Mouse (Mus musculus) heart, embryonic 11.5 days (tissue): ENCODE measurements around the gene Stard10. TPM values are rescaled to one million over a fixed set of nuclear protein-coding genes. Genes with fewer than 3 reads are reported as not detected.

ENCODE experiments used
- ATAC-seq: fragments of 200-750 bp; cut with Nextera tagmentation; replicated peaks from 2 replicates; pipeline ENCODE4 v1.8.0; 2017; ENCODE audit warnings: moderate library complexity; ENCODE audit not compliant: insufficient number of reproducible peaks, low FRiP score, low TSS enrichment
- H3K27ac ChIP-seq: fragments of 300-500 bp; sonication (generic); 2 replicates; pipeline ENCODE4 v1.5.1; 2014; ENCODE audit warnings: mild to moderate bottlenecking, low read depth, low read length
- H3K27me3 ChIP-seq: fragments of 300-500 bp; sonication (generic); 2 replicates; pipeline ENCODE4 v1.6.1; 2014; ENCODE audit warnings: mild to moderate bottlenecking, low read length, mixed read lengths; ENCODE audit not compliant: control insufficient read depth, insufficient read depth
- H3K36me3 ChIP-seq: fragments of 300-500 bp; sonication (generic); 2 replicates; pipeline ENCODE4 v1.6.1; 2014; ENCODE audit warnings: mild to moderate bottlenecking, low read length, moderate library complexity, mixed read lengths; ENCODE audit not compliant: control insufficient read depth, insufficient read depth
- H3K4me1 ChIP-seq: fragments of 300-500 bp; sonication (generic); 2 replicates; pipeline ENCODE4 v1.6.1; 2014; ENCODE audit warnings: low read length; ENCODE audit not compliant: control insufficient read depth, insufficient read depth
- H3K4me2 ChIP-seq: fragments of 300-500 bp; sonication (generic); 2 replicates; pipeline ENCODE4 v1.6.1; 2014; ENCODE audit warnings: mild to moderate bottlenecking, moderate library complexity
- H3K4me3 ChIP-seq: fragments of 300-500 bp; sonication (generic); 2 replicates; pipeline ENCODE4 v1.5.1; 2014; ENCODE audit warnings: low read depth, low read length
- H3K9ac ChIP-seq: fragments of 300-500 bp; sonication (generic); 2 replicates; pipeline ENCODE4 v1.6.1; 2014; ENCODE audit warnings: mild to moderate bottlenecking, low read depth, low read length, moderate library complexity
- H3K9me3 ChIP-seq: fragments of 300-500 bp; sonication (generic); replicated peaks from 2 replicates; pipeline ENCODE4 v1.6.1; 2016; ENCODE audit warnings: low read length; ENCODE audit not compliant: control insufficient read depth
- WGBS: fragments of 180-500 bp; shearing (Covaris S2); extraction: QIAGEN DNeasy Blood & Tissue Kit; methylation state at CpG from one replicate; pipeline ENCODE4 v1.1.7; 2014; ENCODE audit not compliant: insufficient replicate concordance; 5-methylcytosine and 5-hydroxymethylcytosine counted together
- polyA plus RNA-seq: library from polyadenylated mRNA; unstranded; fragments of >200 nt; fragmentation: Nextera tagmentation; extraction: Ambion mirVana; gene quantifications from 2 replicates; pipeline ENCODE4 v1.2.1, GENCODE M21; 2014

Gene Stard10
- polyA plus RNA-seq, 1 experiment from 2014 or later: 44.4 TPM

DNA sequence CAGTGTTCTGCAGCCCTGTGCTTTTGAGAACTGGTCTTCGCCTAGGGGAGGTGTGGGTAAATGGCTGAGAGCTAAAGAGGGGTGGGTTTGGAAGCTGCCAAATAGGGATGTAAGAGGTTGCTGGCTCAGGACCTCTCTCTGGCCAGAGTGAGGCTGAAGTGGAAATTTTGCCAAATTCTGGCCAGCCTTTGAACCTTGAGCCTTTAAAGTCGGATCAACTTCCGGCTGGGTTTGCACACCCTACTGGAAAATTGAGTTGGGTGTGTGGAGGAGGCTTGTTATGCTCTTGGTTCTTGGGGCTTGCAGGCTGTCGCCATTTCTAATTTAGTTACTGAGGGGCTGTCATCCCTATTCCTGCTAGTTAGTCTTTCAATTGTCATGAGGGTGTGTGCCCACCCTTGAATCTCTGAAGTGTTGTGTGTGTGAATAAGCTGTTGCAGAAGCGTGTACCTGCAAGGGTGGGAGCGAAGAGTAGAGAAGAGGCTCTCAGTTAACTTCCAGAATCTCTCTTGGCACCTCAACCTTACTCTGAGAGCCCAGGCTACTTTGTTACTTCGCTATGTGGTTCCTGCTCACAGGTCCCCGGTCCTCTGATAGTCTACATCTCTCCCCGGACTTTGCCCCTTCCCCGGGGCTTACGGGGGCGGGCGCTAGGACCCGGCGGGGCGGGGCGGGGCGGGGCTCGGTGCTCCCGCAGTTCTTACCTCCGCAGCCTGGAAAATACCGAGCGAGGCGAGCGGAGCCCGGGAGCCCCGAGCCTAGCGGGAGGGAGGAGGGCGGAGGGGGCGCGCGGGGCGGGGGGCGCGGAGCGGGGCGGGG lies 3.7 kb downstream of the Stard10 start:
- no peaks in the 10 kb centered on the region for H3K9me3 ChIP-seq
- H3K4me3 ChIP-seq: peak overlapping the region; percentile 85
- H3K27me3 ChIP-seq: peaks cover 12% of the 10 kb centered on the region
- no peaks in the 10 kb centered on the region for H3K36me3 ChIP-seq
- H3K9ac ChIP-seq: peak overlapping the region; percentile 66
- 3% methylated on average over 27 of the region's 37 CpGs for WGBS
- peak; percentile 31 for ATAC-seq
- H3K27ac ChIP-seq: peak overlapping the region; percentile 54; the same call in 1 of the 2 replicates
- H3K4me1 ChIP-seq: peaks cover 14% of the 10 kb centered on the region
- H3K4me2 ChIP-seq: peak overlapping the region; percentile 77

DNA sequence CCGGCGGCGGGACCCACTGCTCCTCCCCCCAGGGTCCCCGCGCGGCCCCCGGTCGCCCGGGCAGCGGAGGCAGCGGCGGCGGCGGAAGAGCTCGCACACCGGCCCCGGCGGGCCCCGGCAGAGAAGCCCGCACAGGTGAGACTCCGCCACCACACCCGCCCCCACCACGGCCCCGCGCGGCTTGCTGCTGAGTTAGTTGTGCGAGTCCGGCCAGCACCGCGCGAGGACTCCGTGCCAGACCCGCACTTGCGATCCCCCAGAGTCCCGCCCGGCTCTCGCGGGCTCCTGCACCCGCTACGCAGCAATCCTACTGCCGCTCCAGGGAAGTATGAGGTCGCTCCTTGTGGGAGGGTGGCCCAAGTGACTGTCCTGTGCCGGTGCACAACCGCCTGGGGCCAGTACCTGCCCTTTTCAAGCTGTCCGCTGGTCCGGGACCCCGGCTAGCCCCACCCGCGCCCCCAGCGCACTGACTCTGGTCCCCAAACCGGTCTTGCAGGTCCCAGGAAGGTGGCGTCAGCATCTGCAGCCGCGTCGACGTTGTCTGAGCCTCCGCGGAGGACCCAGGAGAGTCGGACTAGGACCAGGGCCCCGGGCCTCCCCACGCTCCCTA lies 4.4 kb downstream of the Stard10 start:
- H3K4me3 ChIP-seq: peak overlapping the region; percentile 85
- peak overlapping the region; percentile 54; the same call in 1 of the 2 replicates for H3K27ac ChIP-seq
- ATAC-seq: peak; percentile 45
- peaks cover 12% of the 10 kb centered on the region for H3K27me3 ChIP-seq
- no peaks in the 10 kb centered on the region for H3K9me3 ChIP-seq
- H3K4me1 ChIP-seq: peaks cover 14% of the 10 kb centered on the region
- H3K9ac ChIP-seq: peak overlapping the region; percentile 66
- H3K4me2 ChIP-seq: peak overlapping the region; percentile 77
- H3K36me3 ChIP-seq: no peaks in the 10 kb centered on the region
- WGBS: 1% methylated on average over 46 of the region's 61 CpGs

DNA sequence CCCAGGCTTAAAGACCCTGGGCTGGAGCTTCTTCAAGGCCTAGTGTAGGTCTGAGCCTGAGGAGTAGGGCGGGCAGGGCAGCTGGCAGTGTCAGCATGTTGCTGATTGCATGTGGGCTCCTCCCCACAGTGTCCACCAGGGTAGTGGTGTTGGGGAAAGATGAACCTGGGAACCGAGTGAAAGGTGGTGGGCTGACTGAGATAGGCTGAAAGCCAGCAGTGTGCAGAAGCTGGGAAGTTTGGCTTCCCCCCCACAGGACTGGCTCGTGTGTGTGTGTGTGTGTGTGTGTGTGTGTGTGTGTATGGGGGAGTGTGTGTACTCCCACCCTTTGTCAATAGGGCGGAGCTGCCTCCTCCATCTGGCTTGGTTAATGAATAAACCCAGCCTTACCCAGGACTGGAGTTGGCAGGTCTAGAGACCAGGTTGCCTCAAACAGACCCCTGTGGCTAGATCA lies 6.3 kb downstream of the Stard10 start:
- Histone ChIP-seq H3K27me3 (peaks cover 16% of the 10 kb centered on the region), H3K9ac (no peak overlapping the region; the same call in 1 of the 2 replicates), H3K27ac (no peak overlapping the region), H3K4me1 (peaks cover 13% of the 10 kb centered on the region), H3K4me2 (peak overlapping the region; percentile 77), H3K4me3 (peak overlapping the region; percentile 85), H3K9me3 (no peaks in the 10 kb centered on the region), H3K36me3 (no peaks in the 10 kb centered on the region)
- ATAC-seq: no peak
- WGBS: 60% methylated on average over 4 of the region's 4 CpGs

DNA sequence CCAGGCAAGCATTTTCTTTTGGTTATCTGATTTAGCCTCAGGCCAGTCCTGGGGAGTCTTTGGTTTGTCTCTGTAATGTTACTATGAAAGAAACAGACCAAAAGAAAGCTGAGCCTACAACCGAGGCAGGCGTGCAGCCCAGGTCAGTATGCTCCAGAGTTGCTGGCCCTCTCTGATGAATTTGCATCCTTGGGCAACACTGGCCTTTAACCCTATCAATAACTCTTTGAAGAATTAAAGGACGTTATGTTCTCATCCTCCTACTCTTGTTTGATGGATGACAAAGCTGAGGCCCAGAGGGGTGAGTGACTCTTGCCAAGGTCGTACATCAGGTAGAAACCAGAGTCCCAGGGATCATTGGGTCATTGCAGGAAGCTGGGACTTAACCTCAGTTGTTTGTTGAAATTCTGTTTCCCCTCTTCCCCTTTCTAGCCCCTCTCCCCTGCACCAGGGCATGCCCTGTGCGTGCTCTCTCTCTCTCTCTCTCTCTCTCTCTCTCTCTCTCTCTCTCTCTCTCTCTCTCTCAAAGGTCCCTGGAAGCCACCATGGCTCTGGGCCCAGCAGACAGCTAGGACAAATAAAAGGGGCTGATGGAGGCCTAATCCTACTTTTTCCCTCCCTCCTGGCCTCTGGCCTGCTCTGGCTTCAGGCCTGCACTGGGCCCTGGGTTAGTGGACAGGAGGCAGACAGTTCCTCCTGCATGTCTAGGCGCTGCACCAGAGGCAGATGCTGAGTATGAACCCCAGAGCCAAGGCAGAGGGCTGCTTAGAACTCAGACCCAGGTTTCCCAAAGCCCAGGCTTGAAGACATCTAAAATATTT lies 7.5 kb downstream of the Stard10 start:
- peaks cover 15% of the 10 kb centered on the region for H3K27me3 ChIP-seq
- no peak for ATAC-seq

DNA sequence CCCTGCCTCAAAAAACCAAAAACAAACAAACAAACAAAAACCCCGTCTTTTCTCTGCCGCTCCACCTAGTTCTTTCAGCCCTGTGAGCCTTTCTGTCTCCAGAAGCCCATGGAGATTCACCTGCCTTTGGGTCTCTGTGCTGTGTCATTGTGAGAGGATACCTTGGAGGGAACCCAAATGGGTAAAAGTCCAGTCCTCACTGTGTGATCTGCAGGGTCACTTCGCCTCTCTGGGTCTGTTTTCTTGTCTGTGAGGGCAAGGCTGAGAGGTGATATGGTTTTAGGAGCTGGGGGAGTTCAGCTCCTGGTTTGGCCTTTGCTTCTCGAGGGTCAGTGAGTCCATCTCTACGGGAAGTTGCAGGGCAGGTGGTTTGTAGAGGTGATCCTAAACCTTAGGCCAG lies 9.1 kb downstream of the Stard10 start:
- Histone ChIP-seq H3K4me2 (no peak overlapping the region), H3K36me3 (no peaks in the 10 kb centered on the region), H3K9ac (no peak overlapping the region), H3K9me3 (no peaks in the 10 kb centered on the region), H3K27ac (no peak overlapping the region), H3K4me1 (peaks cover 22% of the 10 kb centered on the region), H3K4me3 (no peak overlapping the region), H3K27me3 (peaks cover 11% of the 10 kb centered on the region)
- 82% methylated on average over 5 of the region's 5 CpGs for WGBS
- ATAC-seq: no peak

More for the DNA sequence above, 7.5 kb downstream of the Stard10 start:
- Histone ChIP-seq H3K4me1 (peaks cover 20% of the 10 kb centered on the region), H3K4me3 (no peak overlapping the region), H3K9ac (no peak overlapping the region), H3K9me3 (no peaks in the 10 kb centered on the region), H3K27ac (no peak overlapping the region), H3K36me3 (no peaks in the 10 kb centered on the region), H3K4me2 (peak overlapping the region; percentile 77; the same call in 1 of the 2 replicates)
- WGBS: 55% methylated on average over 6 of the region's 6 CpGs

DNA sequence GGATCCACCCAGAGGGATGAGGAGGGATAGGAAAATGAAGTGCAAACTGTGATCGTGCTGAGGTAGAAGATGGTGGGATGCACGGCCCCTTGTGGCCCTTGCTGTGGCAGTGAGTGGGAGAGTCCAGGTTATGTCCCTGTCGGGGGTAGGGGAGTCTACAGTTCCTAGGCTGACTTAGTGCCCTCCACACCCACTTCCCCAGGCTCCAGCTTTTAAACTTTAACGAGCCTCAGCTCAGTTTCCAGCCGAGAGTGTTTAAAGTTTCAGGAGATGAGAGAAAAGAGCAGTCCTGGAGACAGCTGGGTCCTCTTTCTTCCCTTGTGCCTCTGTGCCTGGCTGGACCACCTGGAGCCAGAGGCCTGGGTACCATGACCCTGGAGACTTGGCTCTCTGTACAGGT lies 10.4 kb downstream of the Stard10 start:
- 47% methylated on average over 5 of the region's 5 CpGs for WGBS
- no peak overlapping the region for H3K27ac ChIP-seq
- no peaks in the 10 kb centered on the region for H3K9me3 ChIP-seq
- peaks cover 7% of the 10 kb centered on the region for H3K27me3 ChIP-seq
- no peak for ATAC-seq
- no peak overlapping the region for H3K4me2 ChIP-seq
- peaks cover 19% of the 10 kb centered on the region for H3K4me1 ChIP-seq
- H3K9ac ChIP-seq: no peak overlapping the region
- H3K4me3 ChIP-seq: no peak overlapping the region
- no peaks in the 10 kb centered on the region for H3K36me3 ChIP-seq

DNA sequence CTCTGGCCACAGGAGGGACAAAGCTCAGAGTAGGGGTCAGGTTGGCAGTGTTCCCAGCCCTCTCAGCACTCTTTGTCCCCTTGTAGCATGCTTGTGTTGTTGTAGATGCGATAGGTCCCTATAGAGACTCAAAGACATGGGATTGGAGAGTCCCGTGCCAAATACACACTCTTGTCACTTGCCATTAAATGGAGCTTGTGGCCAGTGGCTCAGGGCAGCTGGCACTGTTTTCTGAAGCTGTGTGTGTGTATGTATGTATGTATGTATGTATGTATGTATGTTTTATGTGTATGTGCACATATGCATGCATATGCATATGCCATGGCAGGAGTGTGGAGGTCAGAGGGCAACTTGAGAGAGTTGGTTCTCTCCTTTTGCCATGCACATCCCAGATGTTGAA lies 10.9 kb downstream of the Stard10 start:
- H3K27me3 ChIP-seq: peaks cover 7% of the 10 kb centered on the region
- no peak overlapping the region for H3K4me2 ChIP-seq
- H3K36me3 ChIP-seq: no peaks in the 10 kb centered on the region
- H3K4me3 ChIP-seq: no peak overlapping the region
- H3K4me1 ChIP-seq: peaks cover 19% of the 10 kb centered on the region
- WGBS: 89% methylated on average over 2 of the region's 2 CpGs
- no peaks in the 10 kb centered on the region for H3K9me3 ChIP-seq
- no peak overlapping the region for H3K27ac ChIP-seq
- H3K9ac ChIP-seq: no peak overlapping the region
- ATAC-seq: no peak

DNA sequence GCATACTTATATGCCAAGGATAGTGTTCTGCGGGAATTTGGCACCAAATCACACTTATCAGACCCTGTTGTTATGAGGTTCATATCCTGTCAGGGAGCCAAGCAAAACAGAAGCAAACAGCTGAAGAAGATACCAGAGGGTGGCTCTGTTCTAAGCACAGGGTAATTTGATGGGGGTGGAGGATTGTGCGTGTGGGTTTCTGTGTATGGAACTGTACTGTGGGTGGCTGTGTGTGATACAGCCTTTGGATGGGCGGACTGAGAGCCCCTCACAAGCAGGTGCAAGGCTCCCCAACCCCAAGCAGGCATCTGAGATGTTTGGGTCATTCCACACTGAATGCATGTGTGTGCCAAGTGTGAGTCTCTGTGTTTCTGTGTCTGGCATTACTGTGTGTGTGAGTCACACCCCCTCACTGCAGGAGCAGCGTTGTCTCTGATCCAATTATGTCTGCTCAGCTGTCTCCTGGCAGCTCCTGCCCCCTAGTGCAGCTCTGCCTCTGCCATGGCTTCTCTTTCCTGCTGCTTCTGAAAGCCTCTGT lies 11.8 kb downstream of the Stard10 start:
- peaks cover 18% of the 10 kb centered on the region for H3K4me1 ChIP-seq
- ATAC-seq: no peak
- no peaks in the 10 kb centered on the region for H3K9me3 ChIP-seq
- H3K27ac ChIP-seq: no peak overlapping the region
- H3K9ac ChIP-seq: peak overlapping the region; percentile 18; the same call in 1 of the 2 replicates
- H3K36me3 ChIP-seq: no peaks in the 10 kb centered on the region
- H3K4me3 ChIP-seq: no peak overlapping the region
- peaks cover 7% of the 10 kb centered on the region for H3K27me3 ChIP-seq
- no peak overlapping the region for H3K4me2 ChIP-seq
- 62% methylated on average over 4 of the region's 4 CpGs for WGBS
